Mouse (Mus musculus): Measurements from ENCODE around the gene Fam189a2.

Fam189a2 gene

GRCm38 (mm10) chr19:23971391-23971790 is 59.4 kb downstream of the Fam189a2 start:
- peak; percentile 22 for DNase-seq (ENCODE audit: low spot score)

DNA sequence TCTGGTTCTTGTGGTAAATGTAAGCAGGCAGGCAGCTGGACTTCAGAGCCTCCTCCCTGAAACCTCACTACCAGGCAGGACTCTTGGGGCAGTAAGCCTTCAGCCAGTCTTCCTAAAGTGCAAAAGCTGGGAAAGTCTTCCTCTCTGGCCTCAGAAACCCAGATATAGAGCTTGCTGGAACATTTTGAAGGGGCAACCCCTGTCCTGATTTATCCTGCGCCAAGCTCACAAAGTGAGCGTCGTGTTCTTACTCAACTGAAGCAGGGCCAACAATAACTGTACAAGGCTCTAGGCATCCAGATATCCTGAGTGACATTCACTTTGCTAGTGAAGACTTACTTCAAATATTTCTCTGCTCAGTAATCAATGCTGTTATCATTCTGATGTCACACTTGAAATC is 60.4 kb downstream of the Fam189a2 start:
- DNase-seq (ENCODE audit: low spot score), result peak; percentile 46

DNA sequence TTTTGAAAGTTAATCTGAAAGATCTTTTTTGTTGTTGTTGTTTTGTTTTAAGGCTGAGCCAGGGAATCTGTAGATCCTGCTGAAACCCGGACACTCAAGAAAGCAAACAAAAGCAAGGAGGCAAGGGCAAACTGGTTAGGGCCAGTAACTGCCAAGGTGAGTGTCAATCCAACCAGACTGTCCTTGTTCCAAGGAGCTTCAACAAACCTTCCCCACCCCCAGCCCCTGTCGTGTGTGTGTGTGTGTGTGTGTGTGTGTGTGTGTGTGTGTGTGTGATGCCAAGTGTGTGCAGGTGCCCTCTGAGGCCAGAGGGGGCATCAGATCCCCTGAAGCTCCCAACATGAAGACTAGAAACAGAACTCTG is 62.0 kb downstream of the Fam189a2 start:
- DNase-seq (ENCODE audit: low spot score), result no peak

GRCm38 (mm10) chr19:23968125-23968861 is 62.5 kb downstream of the Fam189a2 start:
- no peak for DNase-seq (ENCODE audit: low spot score)

GRCm38 (mm10) chr19:23967156-23967555 is 63.7 kb downstream of the Fam189a2 start:
- DNase-seq (ENCODE audit: low spot score), result peak; percentile 96

- peak; percentile 30 for DNase-seq (ENCODE audit: low spot score)
These were observed 64.4 kb downstream of the Fam189a2 start for GRCm38 (mm10) chr19:23966376-23966775.

- DNase-seq (ENCODE audit: low spot score), result no peak
These were observed 66.4 kb downstream of the Fam189a2 start for GRCm38 (mm10) chr19:23964401-23964910.

- DNase-seq (ENCODE audit: low spot score), result peak; percentile 76
These were observed 69.3 kb downstream of the Fam189a2 start for GRCm38 (mm10) chr19:23961516-23961915.

DNA sequence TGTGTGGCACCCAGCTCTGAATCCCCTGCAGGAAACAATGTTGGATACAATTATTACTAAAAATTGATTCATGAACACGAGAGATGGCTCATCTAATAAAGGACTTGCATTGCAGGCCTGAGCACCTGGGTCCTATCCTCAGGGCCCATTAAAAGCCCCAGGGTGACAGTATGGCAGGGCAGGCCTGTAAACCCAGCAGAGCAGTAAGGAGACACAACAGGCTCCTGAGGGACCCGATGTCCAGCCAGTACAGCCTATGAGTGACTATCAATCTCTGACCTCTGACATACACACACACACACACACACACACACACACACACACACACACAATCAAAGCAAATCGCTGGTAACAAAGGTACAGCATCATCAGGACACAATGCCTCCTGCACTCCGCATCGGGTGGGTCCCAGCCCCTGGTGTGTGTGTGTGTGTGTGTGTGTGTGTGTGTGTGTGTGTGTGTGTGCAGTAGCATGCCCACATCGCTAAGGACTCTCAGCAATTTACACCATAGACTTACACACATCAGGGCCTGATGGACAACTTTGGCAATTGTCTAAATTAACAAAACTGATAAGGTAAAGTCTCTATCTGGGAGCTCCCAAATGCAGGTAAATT is 69.9 kb downstream of the Fam189a2 start:
- no peak for DNase-seq (ENCODE audit: low spot score)

DNA sequence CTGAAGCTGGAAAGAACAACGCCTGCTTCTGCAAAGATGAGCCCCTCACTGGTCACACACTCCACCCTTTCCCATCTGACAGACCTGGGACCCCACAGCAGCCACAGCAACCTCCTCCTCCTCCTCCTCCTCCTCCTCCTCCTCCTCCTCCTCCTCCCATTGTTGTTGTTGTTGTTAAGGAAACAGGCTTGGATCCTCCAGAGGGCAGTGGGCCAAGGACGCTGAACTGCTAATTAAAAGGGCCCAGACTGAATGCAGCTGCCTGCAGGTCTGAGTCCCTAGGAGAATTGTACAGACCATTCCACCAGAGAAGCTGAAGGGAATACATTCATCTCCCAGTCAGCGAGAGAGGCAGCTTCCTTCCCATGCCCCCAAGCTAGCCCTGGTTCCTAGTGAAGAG is 70.5 kb downstream of the Fam189a2 start:
- peak; percentile 21 for DNase-seq (ENCODE audit: low spot score)

- no peak for DNase-seq (ENCODE audit: low spot score)
These were observed 70.9 kb downstream of the Fam189a2 start for GRCm38 (mm10) chr19:23959870-23960269.

GRCm38 (mm10) chr19:23958925-23959324 is 71.9 kb downstream of the Fam189a2 start:
- DNase-seq (ENCODE audit: low spot score), result peak; percentile 33

DNA sequence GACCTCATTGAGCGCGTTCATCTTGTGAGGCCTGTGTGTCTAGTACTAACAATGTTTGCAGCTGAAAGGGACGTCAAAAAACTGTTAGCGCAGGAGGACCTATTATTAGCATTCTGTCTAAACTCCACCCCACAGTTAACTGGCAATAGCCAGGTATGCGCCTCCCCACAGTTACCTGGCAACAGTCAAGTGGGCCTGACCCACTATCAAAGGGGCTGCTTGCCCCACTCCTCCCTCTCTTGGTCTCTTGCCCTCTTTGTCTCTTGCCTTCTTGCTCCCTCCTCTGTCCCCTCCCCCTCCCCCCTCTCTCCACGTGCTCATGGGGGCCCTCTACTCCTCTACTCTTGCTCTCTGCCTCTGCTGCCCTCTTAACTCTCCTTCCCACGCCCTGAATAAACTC is 73.3 kb downstream of the Fam189a2 start:
- no peak for DNase-seq (ENCODE audit: low spot score)

DNA sequence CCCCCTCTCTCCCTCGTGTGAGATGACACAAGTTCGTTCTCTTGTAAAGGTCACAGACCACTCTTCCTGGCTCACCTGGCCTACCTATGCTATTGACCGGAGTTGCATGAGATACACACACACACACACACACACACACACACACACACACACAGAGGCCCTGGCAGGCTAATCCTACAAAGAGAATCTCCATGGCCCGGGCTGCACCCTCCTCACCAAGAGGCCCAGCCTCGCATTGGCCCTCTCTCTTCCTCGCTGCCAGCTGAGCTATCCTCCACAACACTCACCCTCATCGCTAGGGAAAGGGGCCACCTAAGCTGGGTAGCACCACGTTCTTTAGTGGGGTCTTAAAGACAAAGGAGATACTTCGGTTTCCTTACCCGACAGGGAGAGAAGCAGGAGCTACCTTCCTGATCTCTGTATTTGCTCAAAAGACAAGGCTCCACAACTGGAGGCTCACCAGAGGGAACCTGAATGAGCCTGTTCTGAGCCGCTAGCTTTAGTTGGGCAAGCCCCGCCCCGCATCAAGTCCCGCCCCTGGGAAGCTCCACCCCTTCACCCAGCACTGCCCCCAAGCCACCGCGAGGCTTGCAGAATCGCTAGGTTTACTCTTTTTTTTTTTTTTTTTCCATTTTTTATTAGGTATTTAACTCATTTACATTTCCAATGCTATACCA is 74.4 kb downstream of the Fam189a2 start:
- DNase-seq (ENCODE audit: low spot score), result no peak

DNA sequence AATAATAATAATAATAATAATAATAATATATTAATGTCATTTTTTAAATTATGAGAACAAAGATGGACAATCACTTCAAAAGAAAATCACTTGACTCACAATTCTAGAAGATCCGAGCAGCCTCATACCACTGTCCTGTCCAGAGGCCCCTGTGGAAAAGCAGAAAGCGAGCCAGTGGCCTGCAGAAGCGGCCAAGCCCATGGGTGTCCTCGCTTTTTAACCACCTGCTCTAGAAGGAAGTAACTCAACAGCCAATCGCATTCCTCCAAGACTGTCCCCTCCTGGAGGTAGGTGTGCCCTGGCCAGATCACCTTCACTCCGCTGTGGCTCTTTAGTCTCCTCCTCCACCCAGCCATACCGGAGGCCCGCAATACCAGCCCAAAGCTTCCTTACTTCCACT is 75.4 kb downstream of the Fam189a2 start:
- no peak for DNase-seq (ENCODE audit: low spot score)

- DNase-seq (ENCODE audit: low spot score), result no peak
These were observed 82.4 kb downstream of the Fam189a2 start for GRCm38 (mm10) chr19:23948301-23949000.

- DNase-seq (ENCODE audit: low spot score), result no peak
These were observed 82.9 kb downstream of the Fam189a2 start for GRCm38 (mm10) chr19:23947871-23948270.

GRCm38 (mm10) chr19:23946751-23947150 is 84.1 kb downstream of the Fam189a2 start:
- no peak for DNase-seq (ENCODE audit: low spot score)

DNA sequence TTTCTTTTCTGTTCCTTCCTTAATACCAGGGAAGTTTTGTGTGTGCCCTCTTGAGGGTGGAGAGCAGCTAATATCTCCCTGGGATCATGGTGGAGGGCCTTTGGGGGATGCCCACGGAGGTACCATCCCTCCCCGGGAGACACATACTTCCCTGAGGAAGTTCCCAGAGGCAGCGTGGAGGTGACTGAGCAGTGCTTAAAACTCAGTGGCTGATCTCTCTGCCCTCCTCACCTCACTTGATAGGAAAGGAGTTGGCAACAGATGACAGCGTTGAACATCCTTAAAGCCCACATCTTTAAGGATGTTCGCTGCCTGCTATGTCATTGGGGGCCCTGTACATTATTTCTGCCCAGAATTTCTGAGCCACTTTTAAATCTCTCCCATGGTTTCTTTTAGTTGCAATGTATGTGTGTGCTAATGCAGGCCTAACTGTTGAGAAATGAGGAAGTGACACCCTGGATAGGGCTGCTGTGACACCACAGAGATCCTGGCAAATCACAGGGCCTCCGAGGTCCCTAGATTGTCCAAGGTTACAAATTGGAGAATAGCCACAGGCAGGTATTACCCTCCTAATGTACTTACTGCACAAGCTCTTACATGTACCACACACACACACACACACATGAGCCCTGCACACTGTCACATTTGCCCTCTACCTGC is 84.7 kb downstream of the Fam189a2 start:
- DNase-seq (ENCODE audit: low spot score), result no peak

- DNase-seq (ENCODE audit: low spot score), result no peak
These were observed 87.9 kb downstream of the Fam189a2 start for GRCm38 (mm10) chr19:23942886-23943285.

GRCm38 (mm10) chr19:23941422-23941949 is 89.3 kb downstream of the Fam189a2 start:
- DNase-seq (ENCODE audit: low spot score), result no peak

DNA sequence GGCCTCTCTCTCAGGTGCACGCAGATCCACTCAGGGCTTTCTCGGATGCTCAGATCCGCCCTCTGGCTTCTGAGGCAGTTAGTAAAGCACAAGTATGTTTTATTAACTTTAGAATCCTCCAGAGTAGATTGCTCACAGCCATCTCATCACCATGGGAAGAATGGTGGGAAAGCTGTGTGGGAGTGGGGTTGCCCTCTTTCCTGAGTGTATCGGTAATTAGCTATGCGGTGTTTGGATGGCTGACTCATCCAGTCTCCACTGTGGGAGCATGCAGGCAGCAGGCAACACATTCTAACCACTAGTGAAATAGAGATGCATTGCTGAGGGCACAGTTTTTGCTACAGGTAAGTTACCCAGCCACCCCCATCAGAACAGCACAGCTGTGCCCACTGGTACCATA is 100.0 kb downstream of the Fam189a2 start:
- DNase-seq (ENCODE audit: low spot score), result no peak
